Mouse (Mus musculus): ENCODE measurements at regions not wholly inside any gene's neighbourhood (a gene's known extent, or its start where the extent isn't known, plus 50 kb on each side); places are given as distances from the start of the nearest gene placed in this dataset.

DNA sequence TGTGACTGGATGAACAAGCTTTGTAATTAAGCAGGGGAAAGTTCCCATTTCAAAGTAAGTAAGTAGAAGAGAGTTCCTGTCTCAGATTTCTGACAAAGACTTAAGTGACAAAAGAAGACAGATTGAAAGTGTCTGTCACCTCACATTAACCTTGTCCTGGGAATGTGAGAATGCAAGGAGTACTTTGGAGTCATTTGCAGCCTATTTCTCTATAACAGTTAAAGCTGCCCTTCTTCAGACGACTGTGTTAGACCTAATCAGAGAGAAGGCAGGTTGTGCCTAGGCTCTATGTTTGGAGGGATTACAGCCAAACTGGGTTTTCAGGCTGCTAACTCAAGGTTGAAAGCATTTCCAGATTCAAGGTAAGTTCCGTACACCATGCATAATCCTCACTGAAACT, 446.5 kb downstream of the Pdgfc start:
- no peak for DNase-seq (ENCODE audit: low read depth)

DNA sequence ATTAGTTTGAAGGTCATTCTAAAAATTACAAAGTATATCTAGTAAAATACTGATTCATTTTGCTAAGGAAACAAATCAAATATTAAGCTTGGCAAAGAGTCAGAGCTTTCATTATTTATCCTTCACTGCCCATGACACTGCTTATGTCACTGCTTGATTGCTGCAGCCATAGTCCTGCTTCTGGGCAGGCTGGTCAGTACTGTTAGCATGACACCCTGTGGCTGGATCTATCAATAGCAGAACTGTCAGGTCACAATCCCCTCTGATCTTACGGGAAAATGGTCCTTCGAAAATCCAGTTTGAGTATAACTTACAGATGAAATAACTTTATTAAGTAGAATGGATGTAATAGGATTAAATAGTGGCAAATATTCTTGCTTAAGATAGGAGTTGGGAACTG, 447.1 kb downstream of the Pdgfc start:
- no peak for DNase-seq (ENCODE audit: low read depth)

DNA sequence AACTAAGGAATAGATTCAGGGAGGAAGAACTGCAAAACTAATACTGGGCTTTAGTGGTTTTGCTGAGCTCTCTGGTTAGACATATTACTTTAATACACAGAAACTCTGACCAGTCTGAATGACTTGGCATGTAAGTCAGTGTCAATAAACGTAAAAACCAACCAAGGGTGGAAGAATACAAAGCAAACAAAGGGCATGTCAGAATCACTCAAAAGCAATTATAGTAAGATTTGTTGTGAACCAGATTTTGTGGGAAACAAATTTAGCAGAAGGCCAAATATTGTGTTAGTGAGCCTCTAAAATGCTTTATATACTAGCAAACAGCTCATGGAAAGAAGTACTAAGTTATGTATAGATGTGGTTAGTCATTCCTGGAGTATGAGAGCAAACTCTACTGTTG, 427.1 kb upstream of the Ctso start:
- DNase-seq (ENCODE audit: low read depth) = no peak

DNA sequence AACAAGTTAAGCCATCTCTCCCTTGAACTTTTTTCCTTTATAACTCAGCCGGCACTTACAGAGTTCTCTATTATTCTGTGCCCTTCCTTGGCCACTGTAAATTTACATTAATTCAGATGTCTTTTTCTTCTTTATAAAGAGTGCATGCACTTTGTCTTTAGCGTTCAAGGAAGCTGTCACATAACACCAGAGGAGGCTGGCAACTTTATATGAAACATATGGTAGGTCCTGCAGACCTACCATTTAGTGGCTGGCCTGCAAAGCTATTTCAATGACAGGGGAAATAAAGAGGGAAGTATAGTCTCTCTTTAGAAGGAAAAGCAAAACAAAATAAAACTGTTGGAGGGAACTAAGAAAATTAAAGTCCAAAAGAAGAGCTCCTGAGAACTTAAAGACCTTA, 423.8 kb upstream of the Ctso start:
- no peak for DNase-seq (ENCODE audit: low read depth)

DNA sequence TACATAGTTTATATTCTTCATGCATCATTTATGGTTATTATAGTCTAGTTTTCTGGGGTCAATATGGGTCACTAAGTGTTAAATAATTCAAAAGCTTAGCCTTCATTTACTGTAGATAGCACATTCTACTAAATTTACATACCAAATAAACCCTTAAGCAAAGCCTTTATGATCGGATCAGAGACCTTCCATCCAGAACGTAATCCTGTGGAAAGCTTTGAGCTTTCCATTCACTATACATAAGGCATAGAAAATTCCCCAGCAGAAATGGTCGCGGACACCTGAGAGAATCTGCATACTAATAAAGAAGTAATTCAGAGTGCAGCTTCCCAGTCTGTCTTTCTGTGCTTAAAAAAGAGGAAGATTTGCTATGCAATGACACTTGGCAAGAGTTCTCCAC, 410.6 kb upstream of the Ctso start:
- DNase-seq (ENCODE audit: low read depth) = no peak

DNA sequence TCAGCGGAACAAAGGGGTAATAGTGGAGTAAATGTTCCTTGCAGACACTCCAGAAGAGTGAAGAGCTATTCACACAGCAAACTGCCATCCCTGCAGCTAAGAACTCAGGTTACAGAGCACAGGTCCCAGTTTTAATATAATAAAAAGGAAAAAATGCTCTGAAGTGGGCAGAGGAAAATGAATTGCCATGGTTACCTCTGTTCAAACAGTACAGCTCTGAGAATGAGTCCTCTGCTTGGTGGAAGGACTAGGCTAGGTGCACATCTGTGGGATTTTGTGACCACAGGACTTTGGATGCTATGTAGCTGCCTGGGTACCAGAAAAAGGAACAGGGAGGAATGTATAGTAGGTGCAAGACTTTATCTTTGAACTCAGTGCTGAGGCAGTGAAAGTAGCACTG, 401.5 kb upstream of the Ctso start:
- DNase-seq (ENCODE audit: low read depth) = no peak

DNA sequence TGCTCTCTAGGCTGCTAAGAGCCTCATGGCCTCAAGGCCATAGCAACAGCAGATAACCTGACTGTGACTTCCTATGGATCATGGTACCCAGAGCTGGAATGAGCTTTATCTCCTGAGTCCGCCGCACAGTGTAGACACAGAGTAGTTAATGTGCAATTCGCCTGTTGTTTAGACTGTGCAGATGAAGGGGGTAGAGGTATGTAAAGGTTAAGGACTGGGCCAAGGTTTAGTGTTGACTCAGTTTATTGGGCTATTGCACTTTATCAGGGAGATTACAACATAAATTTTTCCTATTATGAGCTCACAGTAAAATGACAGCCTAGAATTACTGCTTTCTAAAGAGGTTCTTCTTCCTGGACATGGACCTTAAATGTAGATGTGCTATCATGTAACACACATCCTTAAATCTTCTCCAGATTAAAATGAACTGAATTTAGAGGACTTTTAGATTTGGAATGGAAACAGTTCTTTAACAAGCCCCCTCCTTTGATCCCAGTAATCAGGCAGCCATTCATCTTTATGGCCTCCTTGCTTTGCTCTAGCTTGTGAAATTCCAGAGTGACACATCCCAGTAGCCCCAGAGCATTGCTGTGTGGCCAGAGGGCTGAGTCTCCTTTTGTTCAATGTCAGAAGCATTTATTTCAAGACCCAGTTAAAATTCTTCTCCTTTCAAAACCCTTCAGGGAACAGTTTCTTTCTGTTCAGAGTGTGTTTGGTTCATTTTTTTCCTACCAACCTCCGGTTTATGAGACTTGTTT, 396.8 kb upstream of the Ctso start:
- no peak for DNase-seq (ENCODE audit: low read depth)

DNA sequence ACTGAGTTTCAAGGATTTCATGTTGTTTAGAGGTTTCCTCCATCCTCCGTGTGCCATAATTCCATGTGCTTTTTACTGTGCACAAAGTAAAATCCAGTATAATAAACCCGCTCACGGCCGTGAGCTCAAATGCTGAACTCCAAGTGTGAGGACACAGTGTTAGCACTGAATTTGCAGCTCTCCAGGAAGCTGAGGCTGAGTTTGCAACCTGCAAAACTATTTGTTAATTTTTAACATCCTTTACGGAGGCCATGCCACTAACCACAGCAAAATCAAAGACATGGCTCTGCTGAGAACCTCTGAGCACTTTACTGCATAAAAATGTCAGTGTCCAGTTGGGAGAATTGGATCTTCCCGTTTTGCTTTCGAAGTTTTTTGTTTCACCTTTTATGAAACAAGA, 377.6 kb upstream of the Ctso start:
- DNase-seq (ENCODE audit: low read depth) = no peak

DNA sequence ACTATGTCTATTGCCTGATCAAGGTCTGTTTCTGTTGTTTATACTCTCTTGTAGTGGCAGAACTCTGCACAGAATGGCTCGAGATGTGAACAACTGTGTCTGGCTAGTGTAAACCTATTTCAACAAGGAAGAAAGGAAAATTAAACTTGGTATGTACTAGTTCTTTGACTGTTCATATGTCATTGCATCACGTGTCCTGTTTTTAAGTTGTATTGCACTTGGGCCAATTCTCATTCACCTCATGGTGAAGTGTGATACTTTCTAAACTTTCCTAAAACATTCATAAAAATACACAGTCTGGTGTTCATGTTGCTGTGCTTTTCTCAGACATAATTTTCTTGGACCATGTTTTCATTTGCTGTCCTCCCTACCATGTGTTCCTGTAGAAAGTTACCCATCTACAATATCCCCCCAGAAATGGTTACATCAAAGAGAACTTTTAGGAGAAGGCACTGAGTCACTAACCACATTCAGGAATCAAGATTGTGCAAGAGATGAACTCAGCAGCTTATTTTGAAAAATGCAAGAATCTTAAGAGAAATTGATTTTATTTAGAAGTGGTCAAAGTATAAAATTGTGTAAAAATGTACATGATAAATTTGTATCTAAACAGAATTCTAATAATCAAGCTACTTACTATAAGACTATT, 369.7 kb upstream of the Ctso start:
- no peak for DNase-seq (ENCODE audit: low read depth)

DNA sequence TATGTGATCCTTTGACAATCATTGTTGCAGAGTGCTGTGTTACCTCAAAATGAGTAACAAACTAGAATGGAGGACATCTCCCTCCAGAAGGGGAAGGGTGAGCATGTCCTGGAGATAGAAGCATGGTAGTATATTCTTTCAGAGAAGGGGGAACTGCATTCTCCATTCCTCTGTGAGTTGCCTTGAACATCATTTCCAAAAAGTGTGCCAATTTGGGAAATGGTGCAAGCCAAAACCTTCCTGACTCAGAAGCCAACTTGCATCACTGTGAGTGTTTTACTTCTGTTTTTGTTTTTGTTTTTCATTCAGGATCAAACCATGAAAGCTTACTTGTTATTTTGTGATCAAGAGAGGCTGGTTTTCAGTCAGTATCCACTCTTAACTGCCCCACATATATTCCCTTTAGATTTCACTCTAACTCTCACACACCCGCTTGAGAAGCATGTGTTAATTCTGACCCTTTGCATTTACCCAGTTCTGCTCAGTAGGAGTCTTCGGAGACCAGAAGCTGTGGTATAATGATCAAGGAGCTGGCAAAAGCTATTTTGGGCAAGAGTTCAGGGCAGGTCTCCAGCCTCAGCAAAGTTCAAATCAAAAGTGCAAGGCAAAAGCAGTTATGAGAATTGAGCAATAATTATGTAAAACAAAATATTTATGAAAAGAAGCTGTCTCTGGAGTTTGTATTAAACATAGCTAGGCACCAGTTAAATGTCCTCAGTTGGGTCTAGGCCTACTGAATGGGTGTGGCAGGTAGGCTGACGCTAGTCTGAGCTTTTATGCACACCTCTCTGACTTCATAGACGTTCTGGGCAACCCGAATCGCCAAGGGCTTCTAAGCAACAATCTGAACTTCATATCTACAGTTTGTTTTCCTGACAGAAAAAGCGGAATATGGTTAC, 368.3 kb upstream of the Ctso start:
- no peak for DNase-seq (ENCODE audit: low read depth)

DNA sequence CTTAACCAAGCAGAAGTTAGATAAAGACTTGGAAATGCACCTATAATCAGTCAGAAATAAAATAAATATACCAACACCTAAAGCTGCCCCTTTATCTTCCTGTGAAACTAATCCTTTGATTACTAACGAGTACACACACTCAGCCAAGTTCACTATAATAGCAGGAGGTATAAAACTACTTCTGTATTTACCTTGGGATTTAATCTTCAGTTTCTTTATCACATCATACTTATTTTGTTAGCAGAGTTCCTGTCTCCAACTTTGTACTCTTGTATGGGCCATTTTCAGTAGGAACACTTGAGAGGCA, 367.7 kb upstream of the Ctso start:
- DNase-seq (ENCODE audit: low read depth) = no peak

DNA sequence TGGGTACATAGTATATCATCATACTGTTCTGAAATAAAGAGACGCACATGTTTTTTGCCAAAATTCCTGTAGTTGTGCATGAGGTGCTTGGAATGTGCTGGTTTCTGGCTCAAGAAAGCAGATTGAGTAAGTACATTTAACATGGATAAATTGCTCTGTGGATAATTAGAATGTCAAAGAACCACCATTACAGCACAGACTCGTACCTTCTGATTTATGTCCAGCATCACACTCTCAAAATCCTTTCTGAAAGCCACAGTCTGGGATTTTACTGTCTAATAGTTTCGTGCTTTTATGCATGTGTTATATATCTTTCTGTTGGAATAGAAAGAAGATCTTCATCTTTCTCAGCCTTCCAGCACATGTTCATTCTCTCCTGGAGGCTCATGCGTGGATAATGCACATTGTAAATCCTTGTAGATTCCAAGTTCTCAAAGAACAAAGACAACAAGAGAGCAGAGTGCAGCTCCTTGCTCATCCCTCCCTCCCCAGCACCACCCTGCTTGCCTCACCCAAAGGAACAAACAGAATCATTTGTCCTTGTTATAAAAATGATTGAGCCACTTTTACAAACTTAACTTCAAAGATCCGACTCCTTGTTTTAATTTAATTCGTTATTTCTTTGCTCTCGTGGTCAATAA, 348.9 kb upstream of the Ctso start:
- DNase-seq (ENCODE audit: low read depth) = no peak

DNA sequence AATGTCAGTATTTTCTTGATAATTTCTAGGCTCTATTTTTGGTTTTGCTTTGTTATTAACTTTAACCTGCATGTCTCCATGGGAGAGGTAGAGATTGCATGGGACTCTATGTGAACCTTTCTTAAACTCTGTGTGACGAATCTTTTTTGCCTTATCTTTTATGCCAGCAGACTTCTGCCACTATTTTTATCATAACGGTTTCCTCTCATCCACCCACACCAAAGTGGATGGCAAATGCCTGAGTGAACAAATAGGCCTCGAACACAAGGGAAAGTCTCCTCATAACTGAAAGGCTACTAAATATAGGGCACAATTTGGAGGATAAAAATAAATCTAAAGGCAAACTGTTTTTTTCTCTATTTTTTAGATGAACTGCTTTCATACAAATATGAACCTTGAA, 343.3 kb upstream of the Ctso start:
- no peak for DNase-seq (ENCODE audit: low read depth)

DNA sequence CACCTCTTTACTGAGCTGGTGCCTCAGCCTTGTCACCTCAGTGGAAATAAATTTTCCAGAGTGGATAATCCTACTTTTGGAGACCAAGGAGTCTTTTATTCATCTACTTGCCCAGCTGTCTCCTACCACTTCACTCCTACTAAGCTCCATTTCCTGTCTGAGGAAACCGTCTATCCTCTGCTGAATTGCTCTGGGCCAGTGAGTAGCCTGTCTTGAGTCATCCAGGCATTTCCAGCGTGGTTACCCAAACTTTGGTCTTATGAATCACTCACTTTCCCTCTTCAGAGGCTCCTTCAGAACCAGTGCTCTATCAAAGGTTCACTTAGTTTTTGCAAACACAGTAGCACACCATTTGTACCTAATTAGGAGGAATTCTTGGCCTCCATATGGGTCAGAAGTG, 303.2 kb upstream of the Ctso start:
- DNase-seq (ENCODE audit: low read depth) = no peak

DNA sequence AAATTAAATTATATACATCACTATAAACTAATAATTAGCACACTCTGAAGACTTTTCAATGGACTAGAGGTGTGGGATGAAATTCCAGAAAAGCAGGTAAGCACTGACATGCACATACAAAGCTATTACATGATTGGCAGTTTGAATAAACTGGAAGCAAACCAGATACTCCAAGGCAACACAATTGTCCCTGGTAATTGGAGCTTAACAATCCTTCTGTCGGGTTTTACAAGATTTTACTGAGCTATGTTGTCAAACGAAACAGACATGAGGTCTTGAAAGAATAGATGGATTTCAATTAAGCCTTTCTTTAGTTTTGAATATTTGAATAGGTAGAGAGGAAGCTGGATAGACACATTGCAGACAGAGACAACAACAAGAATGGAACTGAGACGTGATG, 273.9 kb upstream of the Ctso start:
- DNase-seq (ENCODE audit: low read depth) = no peak

DNA sequence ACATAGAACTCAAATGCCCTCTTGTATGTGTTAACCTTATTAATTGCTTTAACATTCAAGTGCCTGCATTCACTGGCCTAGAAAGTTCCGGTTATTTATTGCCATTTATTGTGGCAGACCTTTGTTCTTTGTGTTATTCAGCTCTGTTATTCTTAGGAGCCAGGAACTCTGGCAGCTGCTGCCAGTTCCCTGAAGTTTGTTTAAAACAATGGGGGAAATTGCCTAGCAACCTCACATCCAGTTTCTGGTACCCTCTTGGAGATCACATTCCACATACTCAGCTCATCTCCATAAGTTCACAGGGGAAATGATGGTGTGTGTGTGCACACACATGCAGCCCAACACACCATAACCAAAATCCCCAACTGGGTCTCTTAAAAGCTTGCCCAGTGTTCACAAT, 270.8 kb upstream of the Ctso start:
- no peak for DNase-seq (ENCODE audit: low read depth)

DNA sequence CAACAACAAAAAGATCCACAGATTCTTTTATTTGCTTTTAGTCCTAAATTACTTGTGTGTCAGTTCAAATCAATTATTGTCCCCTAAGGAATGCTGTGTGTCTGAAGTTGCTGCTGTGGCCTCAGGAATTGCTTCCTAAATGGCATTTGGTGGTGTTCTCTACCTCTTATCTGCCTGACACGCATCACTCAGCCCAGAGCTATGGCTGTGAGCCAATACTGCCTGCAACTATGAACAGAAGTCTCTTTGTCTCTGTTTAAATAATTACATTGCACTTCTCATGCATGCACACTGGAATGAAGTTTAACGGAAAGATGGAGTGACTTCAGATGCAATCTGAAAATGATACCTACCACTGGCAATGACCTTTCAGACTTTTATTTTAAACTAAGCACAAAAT, 266.1 kb upstream of the Ctso start:
- DNase-seq (ENCODE audit: low read depth) = no peak

DNA sequence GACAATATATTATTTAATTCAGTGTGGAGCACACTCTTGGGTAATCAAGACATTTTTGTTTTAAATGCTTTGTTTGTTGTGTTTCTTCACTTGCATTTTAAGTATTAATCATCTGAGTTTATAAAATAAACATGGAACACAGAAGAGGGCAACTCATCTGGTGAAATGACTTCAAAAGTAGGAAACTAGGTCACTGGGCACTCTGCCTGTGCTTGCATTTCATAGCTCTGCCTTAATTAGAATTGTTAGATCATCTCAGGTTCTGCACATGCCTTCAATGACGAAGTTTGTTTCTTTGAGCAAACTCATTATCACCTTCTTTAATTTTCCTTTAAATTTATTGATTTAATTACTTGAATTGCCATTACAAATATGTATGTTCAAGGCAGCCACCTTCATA, 255.8 kb upstream of the Ctso start:
- DNase-seq (ENCODE audit: low read depth) = no peak

DNA sequence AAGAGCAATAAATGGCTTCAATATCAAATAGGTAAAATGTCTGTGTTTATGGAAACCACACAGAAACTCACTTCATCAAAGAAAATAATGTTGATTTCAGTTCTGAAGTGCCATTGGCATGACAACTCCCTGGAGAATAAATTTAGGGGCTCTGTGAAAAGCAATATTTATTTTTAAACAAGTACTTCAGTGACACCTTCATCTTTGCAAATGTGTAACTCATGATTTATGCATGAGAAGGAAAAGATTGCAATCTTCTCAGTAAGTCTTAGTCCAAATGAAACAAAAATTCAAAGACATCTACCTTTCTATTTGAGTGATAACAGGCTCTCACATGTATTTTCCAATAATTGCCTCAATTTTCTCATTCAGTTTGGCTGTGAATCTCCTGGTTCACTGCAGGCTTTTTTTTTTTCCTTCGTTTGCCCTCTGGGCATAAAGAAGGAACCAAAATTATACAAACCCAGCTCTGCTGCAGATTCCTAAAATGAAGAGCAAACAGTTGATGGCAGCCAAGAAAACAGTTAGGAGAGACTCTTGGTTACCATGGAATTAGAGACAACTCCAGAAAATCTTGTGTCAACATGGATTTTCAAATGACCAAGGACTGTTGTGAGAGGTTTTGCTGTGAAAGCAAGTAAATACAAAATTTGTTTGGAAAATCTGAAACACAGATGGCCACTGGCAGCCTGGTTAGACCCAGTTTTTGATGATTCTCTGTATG, 230.3 kb upstream of the Ctso start:
- DNase-seq (ENCODE audit: low read depth) = no peak

DNA sequence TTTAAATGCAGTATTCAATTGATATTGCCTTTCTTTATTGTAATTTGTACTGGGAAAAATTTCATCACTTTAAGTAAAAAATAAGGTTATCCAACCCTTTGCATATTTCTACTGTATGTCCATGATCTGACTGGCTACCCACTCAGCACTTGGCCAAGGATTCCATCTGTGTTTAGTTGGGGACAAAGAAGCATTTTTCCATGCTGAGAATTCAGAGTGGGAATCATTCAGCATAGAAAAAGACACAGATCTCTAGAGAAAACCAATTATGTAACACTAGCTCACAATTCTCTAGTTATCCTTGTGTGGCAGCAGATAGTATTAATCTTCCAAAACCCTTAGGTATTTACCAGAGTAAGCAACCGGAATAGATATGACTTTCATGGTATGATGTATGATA, 213.5 kb upstream of the Ctso start:
- no peak for DNase-seq (ENCODE audit: low read depth)

DNA sequence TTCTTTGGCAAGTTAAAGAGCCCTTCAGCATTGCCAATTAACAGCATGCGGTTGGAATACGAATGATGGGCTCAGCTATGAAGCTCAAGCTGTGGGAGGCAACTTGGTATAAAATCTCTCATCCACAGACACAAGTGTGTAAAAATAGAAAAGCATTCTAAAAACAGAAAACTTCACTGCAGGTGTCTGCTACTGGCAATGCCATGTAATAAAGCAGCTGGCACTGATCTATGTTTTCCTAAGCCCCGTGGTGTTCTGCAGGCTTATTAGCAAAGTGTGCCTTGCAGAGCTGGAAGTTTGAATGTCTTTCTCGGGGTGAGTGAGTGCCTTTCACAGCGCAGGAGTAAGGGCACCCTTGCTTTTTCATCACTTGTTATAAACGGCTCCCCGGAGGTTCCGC, 196.9 kb upstream of the Ctso start:
- no peak for DNase-seq (ENCODE audit: low read depth)

DNA sequence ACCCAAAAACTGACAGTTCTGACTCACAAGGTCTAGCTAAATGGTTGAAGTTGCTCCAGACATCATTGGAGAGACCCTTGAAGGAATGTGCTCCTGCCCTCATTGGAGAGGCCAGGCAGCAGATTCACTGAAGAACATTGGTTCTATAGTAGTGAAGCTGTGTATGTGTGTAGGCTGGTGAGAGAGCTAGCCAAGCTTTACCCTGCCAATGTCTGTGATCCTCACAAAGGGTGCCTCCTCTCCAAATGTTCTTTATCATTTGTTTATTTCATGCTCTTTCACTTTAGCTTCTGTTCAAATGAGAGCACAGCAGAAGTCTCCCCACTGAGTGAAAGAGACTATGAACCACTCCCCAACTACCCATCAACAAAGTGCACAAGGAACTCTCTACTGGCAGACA, 195.6 kb upstream of the Ctso start:
- no peak for DNase-seq (ENCODE audit: low read depth)
